Mouse (Mus musculus): ENCODE measurements around the gene Tnni1.

GRCm38 (mm10) chr1:135853200-135853599 is 74.0 kb downstream of the Tnni1 start:
- TF ChIP-seq CTCF (conservative IDR thresholded peaks at IDR 0.05; ENCODE audit: low read length), result no peak
- no peak for TF ChIP-seq POU5F1 (IDR thresholded peaks at IDR 0.05; ENCODE audit: borderline replicate concordance, low read length)
